Mouse (Mus musculus): ENCODE results near the gene Lrrfip1.

Lrrfip1 gene

GRCm38 (mm10) chr1:90998891-90999611, 514 bp downstream of the Lrrfip1 start:
- peak; percentile 5 for DNase-seq

- DNase-seq: peak; percentile 1
Observed at GRCm38 (mm10) chr1:90999911-91000601, 1.5 kb downstream of the Lrrfip1 start.

- DNase-seq: peak; percentile 0
Observed at GRCm38 (mm10) chr1:91001101-91001500, 2.6 kb downstream of the Lrrfip1 start.

GRCm38 (mm10) chr1:91001871-91002539, 3.5 kb downstream of the Lrrfip1 start:
- DNase-seq: peak; percentile 1

GRCm38 (mm10) chr1:91002641-91003040, 4.1 kb downstream of the Lrrfip1 start:
- no peak for DNase-seq

GRCm38 (mm10) chr1:91003522-91004253, 5.2 kb downstream of the Lrrfip1 start:
- DNase-seq: no peak

- DNase-seq: no peak
Observed at GRCm38 (mm10) chr1:91006037-91006436, 7.5 kb downstream of the Lrrfip1 start.

GRCm38 (mm10) chr1:91006708-91007107, 8.2 kb downstream of the Lrrfip1 start:
- no peak for DNase-seq

- no peak for DNase-seq
Observed at GRCm38 (mm10) chr1:91008147-91008682, 9.7 kb downstream of the Lrrfip1 start.

- no peak for DNase-seq
Observed at GRCm38 (mm10) chr1:91008746-91009145, 10.2 kb downstream of the Lrrfip1 start.

- DNase-seq: no peak
Observed at GRCm38 (mm10) chr1:91009266-91009665, 10.7 kb downstream of the Lrrfip1 start.

GRCm38 (mm10) chr1:91010216-91010615, 11.7 kb downstream of the Lrrfip1 start:
- DNase-seq: no peak

- DNase-seq: no peak
Observed at GRCm38 (mm10) chr1:91010716-91011115, 12.2 kb downstream of the Lrrfip1 start.

GRCm38 (mm10) chr1:91011336-91011735, 12.8 kb downstream of the Lrrfip1 start:
- DNase-seq: no peak

GRCm38 (mm10) chr1:91013803-91014202, 15.3 kb downstream of the Lrrfip1 start:
- DNase-seq: no peak

- DNase-seq: no peak
Observed at GRCm38 (mm10) chr1:91015571-91015970, 17.0 kb downstream of the Lrrfip1 start.

- no peak for DNase-seq
Observed at GRCm38 (mm10) chr1:91017111-91017758, 18.7 kb downstream of the Lrrfip1 start.

GRCm38 (mm10) chr1:91019346-91019745, 20.8 kb downstream of the Lrrfip1 start:
- DNase-seq: no peak

- no peak for DNase-seq
Observed at GRCm38 (mm10) chr1:91021304-91021703, 22.8 kb downstream of the Lrrfip1 start.

- no peak for DNase-seq
Observed at GRCm38 (mm10) chr1:91022157-91022895, 23.8 kb downstream of the Lrrfip1 start.

GRCm38 (mm10) chr1:91023230-91023629, 24.7 kb downstream of the Lrrfip1 start:
- DNase-seq: no peak

- DNase-seq: no peak
Observed at GRCm38 (mm10) chr1:91023960-91024359, 25.4 kb downstream of the Lrrfip1 start.

Measured in liver (tissue).